Comparison of ENCODE assay signal across 12 mouse cellular contexts in genomic region chr8:116635972-116636371, GRCm38 (mm10).
DNase-seq lines count a peak whose midpoint lies in the region; ATAC-seq and TF ChIP-seq lines count a peak whose summit lies in the region.
"Had no signal": no experiment of that assay in that cellular context is flagged by ENCODE, and none has a peak within 500 bp of the region (broad histone marks: within the 10 kb centered on the region; RNA-seq: fewer than 3 reads in every experiment).

No protein-coding gene starts in this region.

- intact Hi-C loops in heart, postnatal 10 days (cut with DNase I), result no loop called here

- no peak overlapping the region for H3K4me2 ChIP-seq in hindbrain, embryonic 12.5 days (replicated peaks)
- H3K4me2 ChIP-seq: liver, embryonic 13.5 days had no signal

- H3K9ac ChIP-seq in hindbrain, embryonic 12.5 days, result no peak overlapping the region
- H3K9ac ChIP-seq: liver, embryonic 13.5 days had no signal

- peak overlapping the region; percentile 21 for H3K4me3 ChIP-seq in bone marrow macrophage, adult 2 months (ENCODE audit: insufficient read depth, low read length)
- no peak overlapping the region for H3K4me3 ChIP-seq in midbrain, embryonic 10.5 days
- H3K4me3 ChIP-seq in hindbrain, embryonic 12.5 days, result no peak overlapping the region
- H3K4me3 ChIP-seq: liver, embryonic 13.5 days had no signal

- H3K27ac ChIP-seq in bone marrow macrophage, adult 2 months (ENCODE audit: insufficient read depth, low read depth, low read length), result peak overlapping the region; percentile 4; the same call in 1 of the 2 replicates
- no peak overlapping the region for H3K27ac ChIP-seq in midbrain, embryonic 10.5 days (replicated peaks)
- no peak overlapping the region for H3K27ac ChIP-seq in hindbrain, embryonic 12.5 days
- H3K27ac ChIP-seq: liver, embryonic 13.5 days had no signal

- no peak for ATAC-seq in hindbrain, embryonic 12.5 days (ENCODE audit: low FRiP score)

- no peak for TF ChIP-seq POLR2A in bone marrow macrophage, adult 2 months (IDR thresholded peaks at IDR 0.05; ENCODE audit: borderline replicate concordance, low read depth, low read length)

- 93% methylated on average over 8 of the region's 8 CpGs for WGBS in midbrain, embryonic 10.5 days
- 91% methylated on average over 8 of the region's 8 CpGs for WGBS in hindbrain, embryonic 12.5 days

- DNase-seq in spleen, postnatal 36 days (ENCODE audit: low spot score in 2 of 2), result peak; percentile 68 to 71
- DNase-seq in spleen, postnatal 4 days (ENCODE audit: low spot score in 2 of 2), result no peak
- peak; percentile 74 to 78 for DNase-seq in natural killer cell, adult 2 months (ENCODE audit: low spot score in 2 of 2)
- no peak for DNase-seq in midbrain, embryonic 10.5 days (ENCODE audit: low spot score)
- DNase-seq in testis, postnatal 10 days (ENCODE audit: low spot score), result no peak
- no peak for DNase-seq in heart, postnatal 10 days
- DNase-seq: cerebellum, adult 18-20 months; kidney, adult 8-10 months; liver, embryonic 13.5 days; right cerebral cortex, postnatal 4 days had no signal

- H3K4me1 ChIP-seq in bone marrow macrophage, adult 2 months (ENCODE audit: control insufficient read depth, insufficient read depth, low read length), result peaks cover 30% of the 10 kb centered on the region
- H3K4me1 ChIP-seq in midbrain, embryonic 10.5 days, result no peaks in the 10 kb centered on the region
- H3K4me1 ChIP-seq in hindbrain, embryonic 12.5 days, result no peaks in the 10 kb centered on the region
- H3K4me1 ChIP-seq: liver, embryonic 13.5 days had no signal

- H3K27me3 ChIP-seq in midbrain, embryonic 10.5 days (ENCODE audit: low read depth, poor library complexity, severe bottlenecking), result no peaks in the 10 kb centered on the region
- H3K27me3 ChIP-seq in hindbrain, embryonic 12.5 days, result no peaks in the 10 kb centered on the region
- H3K27me3 ChIP-seq: liver, embryonic 13.5 days had no signal

- H3K36me3 ChIP-seq in midbrain, embryonic 10.5 days, result no peaks in the 10 kb centered on the region
- no peaks in the 10 kb centered on the region for H3K36me3 ChIP-seq in hindbrain, embryonic 12.5 days
- H3K36me3 ChIP-seq: liver, embryonic 13.5 days had no signal

- no peak for TF ChIP-seq CTCF in bone marrow macrophage, adult 2 months (IDR thresholded peaks at IDR 0.05; ENCODE audit: low read depth, low read length)

- no peaks in the 10 kb centered on the region for H3K9me3 ChIP-seq in midbrain, embryonic 10.5 days (replicated peaks)
- H3K9me3 ChIP-seq in hindbrain, embryonic 12.5 days (replicated peaks), result no peaks in the 10 kb centered on the region
- H3K9me3 ChIP-seq: liver, embryonic 13.5 days had no signal

Comparison
In these comparisons a context has a peak if more than half of its experiments do, and no peak if none do; other contexts are left out.
1. DNase-seq: peak in spleen, postnatal 36 days (2 of 2) and natural killer cell, adult 2 months (2 of 2); none in spleen, postnatal 4 days (0 of 2), midbrain, embryonic 10.5 days (single experiment), testis, postnatal 10 days (single experiment) and heart, postnatal 10 days (0 of 2).